Mouse (Mus musculus) liver, adult 2 months (tissue): ENCODE data around the gene Pea15a. TPM values are rescaled to one million over a fixed set of nuclear protein-coding genes. Genes with fewer than 3 reads are reported as not detected.

ENCODE experiments used
- DNase-seq: peaks from one replicate; pipeline ENCODE4 v3.0.0-alpha.2; 2011; ENCODE audit warnings: low read depth, low spot score; ENCODE audit errors: extremely low read depth
- H3K27ac ChIP-seq: fragments of 200-500 bp; replicated peaks from 2 replicates; pipeline ENCODE4 v1.5.1; 2012; ENCODE audit warnings: low read depth, mild to moderate bottlenecking, control low read depth, inconsistent platforms, low read length; ENCODE audit not compliant: insufficient read depth
- H3K27me3 ChIP-seq: fragments of 200-500 bp; 2 replicates; pipeline ENCODE4 v1.6.1; 2012; ENCODE audit warnings: mild to moderate bottlenecking, moderate library complexity, low read length, inconsistent platforms; ENCODE audit not compliant: control insufficient read depth, insufficient read depth
- H3K36me3 ChIP-seq: fragments of 200-500 bp; 2 replicates; pipeline ENCODE4 v1.6.1; 2012; ENCODE audit warnings: low read length, inconsistent platforms; ENCODE audit not compliant: control insufficient read depth, insufficient read depth
- H3K4me1 ChIP-seq: fragments of 200-500 bp; 2 replicates; pipeline ENCODE4 v1.6.1; 2011; ENCODE audit warnings: low read length; ENCODE audit not compliant: control insufficient read depth, insufficient read depth
- H3K4me3 ChIP-seq: fragments of 200-500 bp; 2 replicates; pipeline ENCODE4 v1.5.1; 2011; ENCODE audit warnings: low read depth, mild to moderate bottlenecking, control low read depth, low read length, moderate library complexity; ENCODE audit not compliant: insufficient read depth
- H3K79me2 ChIP-seq: fragments of 200-500 bp; 2 replicates; pipeline ENCODE4 v1.6.1; 2012; ENCODE audit warnings: inconsistent platforms, mild to moderate bottlenecking, low read length, moderate library complexity; ENCODE audit not compliant: control insufficient read depth, insufficient read depth
- H3K9ac ChIP-seq: fragments of 200-500 bp; 2 replicates; pipeline ENCODE4 v1.6.1; 2012; ENCODE audit warnings: low read depth, mild to moderate bottlenecking, control low read depth, inconsistent platforms, low read length
- CTCF ChIP-seq: fragments of 200-500 bp; IDR thresholded peaks from 2 replicates; pipeline ENCODE4 v1.5.1; 2011; ENCODE audit warnings: low read depth, low read length, control low read depth
- POLR2A ChIP-seq: fragments of 200-500 bp; IDR thresholded peaks from 2 replicates; pipeline ENCODE4 v1.6.1; 2011; ENCODE audit warnings: low read length, control low read depth; ENCODE audit not compliant: insufficient read depth; ENCODE audit errors: extremely low read depth
- WGBS: fragments of 180-500 bp; shearing (Covaris S2); methylation state at CpG from one replicate; pipeline ENCODE4 v1.1.7; 2018; 5-methylcytosine and 5-hydroxymethylcytosine counted together
- polyA plus RNA-seq: library from polyadenylated mRNA; depleted of rRNA; stranded (reverse); fragments of >200 nt; gene quantifications from 2 replicates; pipeline ENCODE4 v1.2.3, GENCODE M21; 2012
- total RNA-seq: library from RNA; depleted of rRNA; stranded (reverse); fragments of >200 nt; gene quantifications from 2 replicates; pipeline ENCODE4 v1.2.3, GENCODE M21; 2014

Pea15a gene
- total and polyA plus RNA-seq, 2 experiments: 9.4 to 10.2 TPM

GRCm38 (mm10) chr1:172198996-172199395 lies 7.6 kb downstream of the Pea15a start:
- no peak for DNase-seq
- Histone ChIP-seq H3K4me1 (peaks cover 4% of the 10 kb centered on the region; the same call in 1 of the 2 replicates), H3K27ac (no peak overlapping the region), H3K79me2 (no peaks in the 10 kb centered on the region), H3K36me3 (peaks cover 34% of the 10 kb centered on the region), H3K4me3 (no peak overlapping the region), H3K27me3 (no peaks in the 10 kb centered on the region), H3K9ac (no peak overlapping the region)
- TF ChIP-seq POLR2A (no peak), CTCF (no peak)
- WGBS: 82% methylated on average over 4 of the region's 4 CpGs

- DNase-seq: no peak
- Histone ChIP-seq H3K27me3 (no peaks in the 10 kb centered on the region), H3K9ac (no peak overlapping the region), H3K79me2 (no peaks in the 10 kb centered on the region), H3K27ac (no peak overlapping the region), H3K4me3 (no peak overlapping the region), H3K36me3 (peaks cover 39% of the 10 kb centered on the region), H3K4me1 (peaks cover 4% of the 10 kb centered on the region; the same call in 1 of the 2 replicates)
- WGBS: 89% methylated on average over 8 of the region's 8 CpGs
- TF ChIP-seq POLR2A (no peak), CTCF (no peak)
Observed at GRCm38 (mm10) chr1:172198316-172198715, 8.3 kb downstream of the Pea15a start.

- peaks cover 39% of the 10 kb centered on the region for H3K36me3 ChIP-seq
- peaks cover 4% of the 10 kb centered on the region; the same call in 1 of the 2 replicates for H3K4me1 ChIP-seq
- H3K27me3 ChIP-seq: no peaks in the 10 kb centered on the region
- no peaks in the 10 kb centered on the region for H3K79me2 ChIP-seq
- no peak overlapping the region for H3K9ac ChIP-seq
- WGBS: 83% methylated on average over 5 of the region's 5 CpGs
- no peak for TF ChIP-seq POLR2A
- TF ChIP-seq CTCF: no peak
- no peak for DNase-seq
- no peak overlapping the region for H3K4me3 ChIP-seq
- no peak overlapping the region for H3K27ac ChIP-seq
Observed at GRCm38 (mm10) chr1:172197851-172198250, 8.8 kb downstream of the Pea15a start.

- no peak for TF ChIP-seq CTCF
- no peak for TF ChIP-seq POLR2A
- DNase-seq: no peak
- Histone ChIP-seq H3K36me3 (peaks cover 43% of the 10 kb centered on the region), H3K27me3 (no peaks in the 10 kb centered on the region), H3K4me1 (peaks cover 3% of the 10 kb centered on the region; the same call in 1 of the 2 replicates), H3K4me3 (no peak overlapping the region), H3K79me2 (no peaks in the 10 kb centered on the region), H3K27ac (no peak overlapping the region), H3K9ac (no peak overlapping the region)
- WGBS: 86% methylated on average over 3 of the region's 3 CpGs
Observed at GRCm38 (mm10) chr1:172197146-172197545, 9.5 kb downstream of the Pea15a start.

GRCm38 (mm10) chr1:172194435-172194834 lies 12.2 kb downstream of the Pea15a start:
- no peaks in the 10 kb centered on the region for H3K27me3 ChIP-seq
- no peak for TF ChIP-seq POLR2A
- no peak for TF ChIP-seq CTCF
- no peaks in the 10 kb centered on the region for H3K4me1 ChIP-seq
- WGBS: 80% methylated on average over 8 of the region's 8 CpGs
- H3K79me2 ChIP-seq: no peaks in the 10 kb centered on the region
- H3K36me3 ChIP-seq: peaks cover 62% of the 10 kb centered on the region
- H3K27ac ChIP-seq: no peak overlapping the region
- DNase-seq: no peak
- H3K4me3 ChIP-seq: no peak overlapping the region
- no peak overlapping the region for H3K9ac ChIP-seq

GRCm38 (mm10) chr1:172192217-172192616 lies 14.4 kb downstream of the Pea15a start:
- Histone ChIP-seq H3K27me3 (no peaks in the 10 kb centered on the region), H3K27ac (no peak overlapping the region), H3K4me1 (no peaks in the 10 kb centered on the region), H3K36me3 (peaks cover 71% of the 10 kb centered on the region), H3K4me3 (no peak overlapping the region), H3K79me2 (no peaks in the 10 kb centered on the region), H3K9ac (no peak overlapping the region)
- DNase-seq: no peak
- 90% methylated on average over 3 of the region's 3 CpGs for WGBS
- TF ChIP-seq CTCF (no peak), POLR2A (no peak)
